Mouse (Mus musculus) cerebellum, adult 2 months (tissue): ENCODE data around the gene Psat1.

ENCODE experiments used
- CTCF ChIP-seq: fragments of 200-500 bp; IDR thresholded peaks from 2 replicates; pipeline ENCODE4 v1.5.1; 2011; ENCODE audit warnings: low read depth, mild to moderate bottlenecking, control low read depth, low read length, moderate library complexity, borderline replicate concordance; ENCODE audit not compliant: insufficient read depth
- POLR2A ChIP-seq: fragments of 200-500 bp; IDR thresholded peaks from 2 replicates; pipeline ENCODE4 v1.6.1; 2011; ENCODE audit warnings: low read length, control low read depth, borderline replicate concordance; ENCODE audit not compliant: insufficient read depth

GRCm38 (mm10) chr19:15913249-15913997 lies 33.7 kb downstream of the Psat1 start:
- TF ChIP-seq POLR2A = no peak
- TF ChIP-seq CTCF = no peak
